8 mouse cellular contexts compared by ENCODE assay signal in genomic region chr2:30725186-30725585, GRCm38 (mm10).
DNase-seq lines count a peak whose midpoint lies in the region; ATAC-seq and TF ChIP-seq lines count a peak whose summit lies in the region.

No protein-coding gene starts in this region.

- H3K9me3 ChIP-seq in forebrain, embryonic 13.5 days (replicated peaks): no peaks in the 10 kb centered on the region
- no peaks in the 10 kb centered on the region for H3K9me3 ChIP-seq in kidney, postnatal 0 days (replicated peaks; ENCODE audit: low read length)
- H3K9me3 ChIP-seq in neural tube, embryonic 12.5 days: no peaks in the 10 kb centered on the region

- H3K4me1 ChIP-seq in forebrain, embryonic 13.5 days: peaks cover 67% of the 10 kb centered on the region
- H3K4me1 ChIP-seq in kidney, postnatal 0 days (replicated peaks; ENCODE audit: insufficient read depth, low read length): peaks cover 51% of the 10 kb centered on the region
- H3K4me1 ChIP-seq in neural tube, embryonic 12.5 days: peaks cover 63% of the 10 kb centered on the region

- no peak for TF ChIP-seq CTCF in layer of hippocampus, adult 2 months (conservative IDR thresholded peaks at IDR 0.05)
- TF ChIP-seq CTCF in kidney, postnatal 0 days (IDR thresholded peaks at IDR 0.05; ENCODE audit: low read depth): no peak

- H3K27ac ChIP-seq in layer of hippocampus, adult 2 months: peak overlapping the region; percentile 76
- peak overlapping the region; percentile 100 for H3K27ac ChIP-seq in forebrain, embryonic 13.5 days
- H3K27ac ChIP-seq in kidney, postnatal 0 days: peak overlapping the region; percentile 70
- H3K27ac ChIP-seq in neural tube, embryonic 12.5 days: peak overlapping the region; percentile 82

- H3K4me2 ChIP-seq in forebrain, embryonic 13.5 days: peak overlapping the region; percentile 52
- H3K4me2 ChIP-seq in kidney, postnatal 0 days (ENCODE audit: low read length): peak overlapping the region; percentile 49
- H3K4me2 ChIP-seq in neural tube, embryonic 12.5 days (replicated peaks): peak overlapping the region; percentile 56

- ATAC-seq in forebrain, embryonic 13.5 days: no peak
- peak; percentile 54 for ATAC-seq in kidney, postnatal 0 days (replicated peaks; ENCODE audit: low FRiP score, low read depth)
- no peak for ATAC-seq in neural tube, embryonic 12.5 days (ENCODE audit: low FRiP score, low read depth)

- H3K9ac ChIP-seq in forebrain, embryonic 13.5 days: peak overlapping the region; percentile 62
- peak overlapping the region; percentile 24 for H3K9ac ChIP-seq in kidney, postnatal 0 days (ENCODE audit: low read depth, low read length)
- H3K9ac ChIP-seq in neural tube, embryonic 12.5 days: peak overlapping the region; percentile 46; the same call in 1 of the 2 replicates

- H3K27me3 ChIP-seq in forebrain, embryonic 13.5 days: no peaks in the 10 kb centered on the region
- H3K27me3 ChIP-seq in kidney, postnatal 0 days (ENCODE audit: insufficient read depth, low read length): no peaks in the 10 kb centered on the region
- no peaks in the 10 kb centered on the region for H3K27me3 ChIP-seq in neural tube, embryonic 12.5 days (replicated peaks)

- no peak overlapping the region for H3K4me3 ChIP-seq in layer of hippocampus, adult 2 months
- 0 out of 2 replicates have a peak overlapping the region, but pooled peaks have one; percentile 6 for H3K4me3 ChIP-seq in forebrain, embryonic 13.5 days
- H3K4me3 ChIP-seq in kidney, postnatal 0 days (replicated peaks; ENCODE audit: low read depth, low read length): 0 out of 2 replicates have a peak overlapping the region, but pooled peaks have one; percentile 4
- no peak overlapping the region for H3K4me3 ChIP-seq in neural tube, embryonic 12.5 days

- no peak for DNase-seq in layer of hippocampus, adult 2 months (ENCODE audit: low spot score in 2 of 2)
- no peak for DNase-seq in layer of hippocampus, adult 8-10 months (ENCODE audit: low spot score in 2 of 2)
- DNase-seq in kidney, postnatal 0 days (ENCODE audit: low spot score): peak; percentile 47
- DNase-seq in c-Kit-positive CD71-positive TER-119-positive erythroid progenitor cells, embryonic 14.5 days (ENCODE audit: low spot score): no peak
- no peak for DNase-seq in MN1 (ENCODE audit: low spot score)
- no peak for DNase-seq in embryo, embryonic 9.5 days (ENCODE audit: extremely low spot score)

- WGBS in forebrain, embryonic 13.5 days: 36% methylated on average over 10 of the region's 10 CpGs
- WGBS in kidney, postnatal 0 days: 31% methylated on average over 10 of the region's 10 CpGs
- WGBS in neural tube, embryonic 12.5 days: 27% methylated on average over 10 of the region's 10 CpGs

- H3K36me3 ChIP-seq in forebrain, embryonic 13.5 days (ENCODE audit: poor library complexity, severe bottlenecking): no peaks in the 10 kb centered on the region
- no peaks in the 10 kb centered on the region for H3K36me3 ChIP-seq in kidney, postnatal 0 days (ENCODE audit: insufficient read depth, low read length)
- no peaks in the 10 kb centered on the region for H3K36me3 ChIP-seq in neural tube, embryonic 12.5 days

Comparison
In these comparisons a context has a peak if more than half of its experiments do, and no peak if none do; other contexts are left out.
1. H3K4me3 ChIP-seq: peak in forebrain, embryonic 13.5 days (single experiment) and kidney, postnatal 0 days (single experiment); none in layer of hippocampus, adult 2 months (single experiment) and neural tube, embryonic 12.5 days (single experiment).
2. Peak in every context shown above with its lines, with median percentiles within 50 percentile points of each other: H3K27ac ChIP-seq, H3K4me2 ChIP-seq and H3K9ac ChIP-seq.